Mouse (Mus musculus) right cerebral cortex, postnatal 14 days (tissue): ENCODE measurements at regions not wholly inside any gene's neighbourhood (a gene's known extent, or its start where the extent isn't known, plus 50 kb on each side); places are given as distances from the start of the nearest gene placed in this dataset.
A peak's percentile ranks its signal among the peaks of the same experiment; 100 is the strongest.

Experiments used
- DNase-seq: peaks from one replicate; pipeline ENCODE4 v3.0.0; 2022

DNA sequence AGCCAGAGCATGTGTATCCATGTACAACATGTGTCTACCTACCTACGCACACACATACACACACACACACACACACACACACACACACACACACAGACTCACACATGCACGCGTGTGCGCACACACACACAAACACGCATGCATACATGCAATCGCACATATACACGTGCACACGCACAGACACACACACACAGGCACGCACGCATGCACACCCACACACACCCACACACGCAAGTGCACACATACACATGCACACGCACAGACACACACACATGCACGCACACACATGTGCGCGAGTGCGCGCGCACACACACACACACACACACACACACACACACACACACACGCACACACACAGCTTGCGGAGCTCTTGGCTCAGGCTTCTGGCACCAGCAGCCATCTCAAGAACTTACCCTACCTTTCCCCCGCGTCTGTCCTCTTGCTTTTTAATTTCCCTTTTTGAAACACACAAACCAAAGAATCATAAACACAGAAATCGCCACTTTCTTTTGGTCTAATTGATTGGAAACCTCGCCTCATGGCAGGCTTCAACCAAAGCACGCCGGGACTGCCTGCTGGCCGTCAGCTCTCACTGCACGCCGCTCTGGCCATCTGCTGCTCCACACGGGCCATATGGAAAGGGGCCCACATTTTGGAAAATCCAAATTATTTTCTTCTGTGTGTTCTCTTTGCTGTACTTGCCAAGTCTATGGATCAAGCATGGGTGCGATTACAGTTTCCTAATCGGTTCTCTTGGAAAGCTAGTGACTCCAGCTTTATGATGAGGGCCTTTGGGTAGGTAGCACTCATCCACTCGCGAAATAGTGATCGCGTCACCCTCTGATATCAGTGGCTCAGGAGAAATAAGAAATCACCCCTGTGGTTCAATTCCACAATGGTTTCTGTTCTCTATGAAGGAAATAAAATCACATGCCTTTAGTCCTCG lies 127.9 kb upstream of the Gm9833 start:
- no peak for DNase-seq

DNA sequence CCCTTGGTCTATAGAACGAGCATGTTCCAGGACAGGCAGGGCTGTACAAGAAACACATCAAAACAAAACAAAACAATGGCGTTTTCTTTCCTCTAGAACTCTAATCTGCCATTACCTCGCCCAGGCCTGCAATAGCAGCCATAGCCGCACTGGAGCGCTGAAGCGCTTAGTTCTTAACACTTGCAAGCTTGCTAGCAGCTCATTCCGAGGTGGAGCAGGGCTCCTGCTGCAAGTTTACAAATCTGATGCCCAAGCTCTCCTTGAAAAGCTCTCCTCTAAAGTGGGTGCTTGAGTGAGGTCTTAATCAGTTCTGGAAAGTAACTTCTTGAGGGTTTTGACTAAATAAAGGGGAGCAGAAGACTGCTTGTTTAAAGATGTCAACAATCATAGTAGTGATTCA lies 127.2 kb upstream of the Gm9833 start:
- peak; percentile 55 for DNase-seq
